Mouse (Mus musculus) hindbrain, postnatal 0 days (tissue): ENCODE results near the gene Rgs19. TPM values are rescaled to one million over a fixed set of nuclear protein-coding genes. Genes with fewer than 3 reads are reported as not detected.

Source experiments
- ATAC-seq: fragments of 200-750 bp; cut with Nextera tagmentation; 2 replicates; pipeline ENCODE4 v1.8.0; 2017; ENCODE audit warnings: mild to moderate bottlenecking, moderate TSS enrichment, moderate library complexity
- DNase-seq: peaks from one replicate; pipeline ENCODE4 v3.0.0-alpha.2; 2015; ENCODE audit warnings: low spot score
- H3K27ac ChIP-seq: fragments of 300-500 bp; sonication (generic); 2 replicates; pipeline ENCODE4 v1.5.1; 2014; ENCODE audit warnings: mild to moderate bottlenecking
- H3K27me3 ChIP-seq: fragments of 300-500 bp; sonication (generic); 2 replicates; pipeline ENCODE4 v1.6.1; 2014; ENCODE audit warnings: low read length, mixed read lengths; ENCODE audit not compliant: insufficient read depth
- H3K36me3 ChIP-seq: fragments of 300-500 bp; sonication (generic); 2 replicates; pipeline ENCODE4 v1.6.1; 2014; ENCODE audit warnings: low read length, mixed read lengths; ENCODE audit not compliant: insufficient read depth
- H3K4me1 ChIP-seq: fragments of 300-500 bp; sonication (generic); 2 replicates; pipeline ENCODE4 v1.6.1; 2014; ENCODE audit warnings: antibody characterized with exemption, low read length, mixed read lengths; ENCODE audit not compliant: insufficient read depth
- H3K4me2 ChIP-seq: fragments of 300-500 bp; sonication (generic); 2 replicates; pipeline ENCODE4 v1.6.1; 2014; ENCODE audit warnings: low read depth, mild to moderate bottlenecking, low read length, moderate library complexity, mixed read lengths
- H3K4me3 ChIP-seq: fragments of 300-500 bp; sonication (generic); 2 replicates; pipeline ENCODE4 v1.5.1; 2014; ENCODE audit warnings: low read length
- H3K9ac ChIP-seq: fragments of 300-500 bp; sonication (generic); replicated peaks from 2 replicates; pipeline ENCODE4 v1.6.1; 2014; ENCODE audit warnings: mild to moderate bottlenecking, low read length, moderate library complexity, mixed read lengths
- H3K9me3 ChIP-seq: fragments of 300-500 bp; sonication (generic); 2 replicates; pipeline ENCODE4 v1.6.1; 2016; ENCODE audit warnings: low read length, mixed read lengths
- CTCF ChIP-seq: IDR thresholded peaks from 2 replicates; pipeline ENCODE4 v1.5.1; 2016; ENCODE audit warnings: antibody characterized with exemption, control low read depth, low read depth
- WGBS: fragments of 180-500 bp; shearing (Covaris S2); extraction: QIAGEN DNeasy Blood & Tissue Kit; methylation state at CpG from one replicate; pipeline ENCODE4 v1.1.7; 2014; 5-methylcytosine and 5-hydroxymethylcytosine counted together
- polyA plus RNA-seq: library from polyadenylated mRNA; unstranded; fragments of >200 nt; fragmentation: Nextera tagmentation; extraction: Ambion mirVana; gene quantifications from 2 replicates; pipeline ENCODE4 v1.2.1, GENCODE M21; 2015
- total RNA-seq: library from RNA; depleted of rRNA; stranded (reverse); fragments of >200 nt; gene quantifications from 2 replicates; pipeline ENCODE4 v1.2.3, GENCODE M21; 2014

The Rgs19 gene
- total and polyA plus RNA-seq, 2 experiments from 2014 or later = 56.8 to 57.9 TPM

DNA sequence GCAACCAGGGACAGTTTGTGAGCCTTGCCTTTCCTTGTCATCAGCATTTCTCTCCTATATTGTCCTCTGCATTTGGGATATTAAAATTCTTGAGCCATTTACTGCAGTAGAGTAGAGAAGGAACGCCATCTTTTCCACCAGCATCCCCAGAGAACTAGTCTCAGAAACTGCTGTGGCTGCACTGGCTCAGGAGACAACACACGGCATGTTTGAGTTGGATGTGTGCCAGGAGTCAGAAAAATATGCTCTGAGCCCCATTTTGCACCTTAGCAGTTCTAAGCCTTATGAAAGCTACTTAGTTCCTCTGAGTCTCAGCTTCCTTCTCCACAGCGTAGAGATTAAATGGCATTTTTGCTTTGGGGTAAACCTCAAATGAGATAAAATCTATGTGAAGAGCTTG lies 23.2 kb upstream of the Rgs19 start:
- peak overlapping the region; percentile 46 for H3K4me3 ChIP-seq
- no peaks in the 10 kb centered on the region for H3K27me3 ChIP-seq
- peak overlapping the region; percentile 63 for H3K4me2 ChIP-seq
- H3K36me3 ChIP-seq = 0 out of 2 replicates have a peak, but pooled peaks cover 3% of the 10 kb centered on the region
- H3K9me3 ChIP-seq = no peaks in the 10 kb centered on the region
- no peak overlapping the region for H3K27ac ChIP-seq
- ATAC-seq (no peak), DNase-seq (no peak)
- WGBS = 32% methylated on average over 3 of the region's 3 CpGs
- H3K9ac ChIP-seq = no peak overlapping the region
- no peak for TF ChIP-seq CTCF
- peaks cover 16% of the 10 kb centered on the region; the same call in 1 of the 2 replicates for H3K4me1 ChIP-seq

DNA sequence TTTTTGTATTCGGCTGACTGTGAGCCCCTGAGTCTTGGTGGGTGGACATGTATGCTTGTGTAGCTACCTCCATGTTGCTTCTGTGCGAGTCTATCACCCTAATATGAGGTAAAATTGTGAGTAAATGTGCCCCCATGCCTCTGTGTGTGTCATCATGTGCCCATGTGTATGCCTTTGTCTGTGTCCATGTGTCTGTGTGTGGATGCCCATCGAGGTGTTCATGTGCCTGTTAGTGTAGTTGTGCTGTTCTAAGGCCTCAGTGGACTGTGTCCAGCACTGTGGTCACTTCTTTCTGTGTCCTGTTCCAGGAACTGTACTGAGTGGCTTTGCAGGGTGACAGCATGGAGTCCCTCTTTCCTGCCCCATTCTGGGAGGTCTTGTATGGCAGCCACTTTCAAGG lies 21.6 kb upstream of the Rgs19 start:
- peak overlapping the region; percentile 63 for H3K9ac ChIP-seq

DNA sequence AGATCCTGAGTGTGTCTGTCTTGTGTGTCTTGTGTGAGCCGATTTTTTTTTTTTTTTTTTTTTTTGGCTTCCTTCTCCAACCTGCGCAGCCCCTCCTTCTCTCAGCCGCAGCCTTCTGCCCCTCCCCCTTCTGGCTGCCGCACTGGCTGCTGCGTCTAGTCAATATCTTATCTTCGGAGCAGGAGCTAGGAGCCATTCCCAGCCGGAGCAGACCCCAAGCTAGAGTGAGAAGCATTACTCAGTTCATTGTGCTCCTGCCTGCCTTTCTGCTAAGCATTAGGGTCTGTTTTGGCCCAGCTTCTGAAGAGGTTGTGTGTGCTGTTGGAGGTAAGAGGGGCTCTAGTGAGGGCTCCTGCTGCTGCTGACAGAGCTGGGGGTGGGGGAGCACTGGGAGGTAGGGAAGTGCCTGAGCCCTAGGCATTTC lies 21.1 kb upstream of the Rgs19 start, which contains the start of gene Oprl1:
TSS of gene Oprl1 (plus strand) at position 114 of the 424 bp plus-strand sequence.
- H3K36me3 ChIP-seq = 0 out of 2 replicates have a peak, but pooled peaks cover 3% of the 10 kb centered on the region
- H3K9me3 ChIP-seq = no peaks in the 10 kb centered on the region

More for the DNA sequence above, 21.6 kb upstream of the Rgs19 start:
- Histone ChIP-seq H3K27me3 (no peaks in the 10 kb centered on the region), H3K4me3 (peak overlapping the region; percentile 46), H3K4me1 (peaks cover 16% of the 10 kb centered on the region; the same call in 1 of the 2 replicates), H3K27ac (peak overlapping the region; percentile 88), H3K36me3 (0 out of 2 replicates have a peak, but pooled peaks cover 3% of the 10 kb centered on the region), H3K4me2 (peak overlapping the region; percentile 63), H3K9me3 (no peaks in the 10 kb centered on the region)
- DNase-seq (no peak), ATAC-seq (peak; percentile 27)
- 41% methylated on average over 3 of the region's 3 CpGs for WGBS
- TF ChIP-seq CTCF = no peak

DNA sequence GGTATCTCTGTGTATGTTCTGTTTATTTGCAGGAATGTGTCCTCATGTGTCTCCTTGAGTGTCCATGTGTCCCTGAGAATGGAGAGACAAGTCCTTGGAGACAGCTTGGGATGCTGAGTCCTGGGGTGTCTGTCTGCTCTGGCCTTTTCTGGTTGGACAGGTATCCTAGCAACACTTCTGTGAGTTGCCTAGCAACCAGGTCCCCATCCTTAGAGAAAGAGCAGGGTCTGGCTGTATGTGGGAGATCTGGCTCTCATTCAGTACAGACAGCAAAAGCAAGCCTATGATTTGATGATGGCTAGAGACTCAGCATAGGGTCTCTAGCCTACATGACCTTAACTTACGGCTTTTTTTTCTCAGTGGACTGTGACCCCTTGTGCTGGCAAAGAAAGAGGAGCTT lies 20.0 kb upstream of the Rgs19 start:
- H3K4me3 ChIP-seq = no peak overlapping the region
- no peak for TF ChIP-seq CTCF
- H3K27ac ChIP-seq = peak overlapping the region; percentile 88
- peak overlapping the region; percentile 63 for H3K4me2 ChIP-seq
- no peaks in the 10 kb centered on the region for H3K9me3 ChIP-seq
- DNase-seq (peak; percentile 82), ATAC-seq (peak; percentile 76)
- 0 out of 2 replicates have a peak overlapping the region, but pooled peaks have one; percentile 7 for H3K9ac ChIP-seq
- no peaks in the 10 kb centered on the region for H3K27me3 ChIP-seq
- H3K4me1 ChIP-seq = peaks cover 16% of the 10 kb centered on the region; the same call in 1 of the 2 replicates
- no peaks in the 10 kb centered on the region for H3K36me3 ChIP-seq
- WGBS = 17% methylated on average over 1 of the region's 1 CpGs

More for the DNA sequence above, 21.1 kb upstream of the Rgs19 start, which contains the start of gene Oprl1:
- H3K4me2 ChIP-seq = peak within 1 kb of the TSS; percentile 63
- H3K9ac ChIP-seq = peak within 1 kb of the TSS; percentile 63
- WGBS = 3% methylated on average over 7 of the region's 7 CpGs
- peak within 1 kb of the TSS; percentile 88 for H3K27ac ChIP-seq
- peak; percentile 83 for DNase-seq
- peak; percentile 68 for ATAC-seq
- H3K27me3 ChIP-seq = no peaks in the 10 kb centered on the region
- peaks cover 16% of the 10 kb centered on the region; the same call in 1 of the 2 replicates for H3K4me1 ChIP-seq
- TF ChIP-seq CTCF = no peak
- H3K4me3 ChIP-seq = peak within 1 kb of the TSS; percentile 46

DNA sequence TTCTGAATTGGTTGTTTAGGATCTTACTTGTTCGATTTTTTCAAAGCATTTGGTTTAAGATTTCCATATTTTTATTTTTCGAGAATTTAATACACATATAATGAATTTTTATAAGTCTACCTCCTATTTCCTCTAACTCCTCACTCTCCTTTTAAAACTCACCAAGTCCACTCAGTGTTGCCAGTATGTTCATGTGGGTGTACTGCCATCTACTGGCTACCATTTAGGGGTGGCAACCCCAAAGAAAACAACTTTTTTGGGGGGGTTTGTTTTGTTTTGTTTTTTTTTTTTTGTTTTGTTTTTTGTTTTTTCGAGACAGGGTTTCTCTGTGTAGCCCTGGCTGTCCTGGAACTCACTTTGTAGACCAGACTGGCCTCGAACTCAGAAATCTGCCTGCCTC lies 12.9 kb upstream of the Rgs19 start:
- 48% methylated on average over 4 of the region's 4 CpGs for WGBS
- H3K36me3 ChIP-seq = no peaks in the 10 kb centered on the region
- H3K27ac ChIP-seq = no peak overlapping the region
- TF ChIP-seq CTCF = peak; percentile 58
- no peaks in the 10 kb centered on the region for H3K9me3 ChIP-seq
- H3K9ac ChIP-seq = no peak overlapping the region
- ATAC-seq = no peak
- H3K4me3 ChIP-seq = no peak overlapping the region
- no peaks in the 10 kb centered on the region for H3K4me1 ChIP-seq
- H3K27me3 ChIP-seq = no peaks in the 10 kb centered on the region
- H3K4me2 ChIP-seq = no peak overlapping the region
- peak; percentile 44 for DNase-seq

DNA sequence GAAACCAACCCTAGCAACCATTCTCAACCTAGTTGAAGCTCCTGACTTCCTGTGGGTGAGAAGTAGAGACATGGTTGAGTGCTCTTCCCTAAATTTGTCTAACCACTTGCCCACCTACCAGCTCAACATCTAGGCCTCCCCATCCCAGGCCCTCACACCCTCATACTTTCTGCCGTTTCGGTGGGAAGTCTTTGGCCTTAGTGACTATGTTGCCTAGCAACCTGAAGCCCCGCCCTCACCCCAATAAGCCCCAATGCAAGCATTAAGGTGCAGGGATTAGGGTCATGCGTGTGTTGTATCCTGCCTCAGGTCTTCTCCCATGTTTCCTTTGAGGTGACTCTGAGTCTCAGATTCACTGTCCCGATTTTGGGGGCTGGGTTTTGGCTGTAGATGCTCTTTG lies 4.5 kb upstream of the Rgs19 start, which contains the start of gene Lkaaear1:
TSS of gene Lkaaear1 (minus strand) at position 202 of the 400 bp plus-strand sequence.
- ATAC-seq (no peak), DNase-seq (no peak)
- Histone ChIP-seq H3K4me1 (no peaks in the 10 kb centered on the region; the same call in 1 of the 2 replicates), H3K4me2 (no peak within 1 kb of the TSS), H3K9me3 (no peaks in the 10 kb centered on the region), H3K27me3 (no peaks in the 10 kb centered on the region), H3K9ac (no peak within 1 kb of the TSS), H3K27ac (no peak within 1 kb of the TSS), H3K36me3 (no peaks in the 10 kb centered on the region), H3K4me3 (no peak within 1 kb of the TSS)
- 44% methylated on average over 5 of the region's 5 CpGs for WGBS
- no peak for TF ChIP-seq CTCF

DNA sequence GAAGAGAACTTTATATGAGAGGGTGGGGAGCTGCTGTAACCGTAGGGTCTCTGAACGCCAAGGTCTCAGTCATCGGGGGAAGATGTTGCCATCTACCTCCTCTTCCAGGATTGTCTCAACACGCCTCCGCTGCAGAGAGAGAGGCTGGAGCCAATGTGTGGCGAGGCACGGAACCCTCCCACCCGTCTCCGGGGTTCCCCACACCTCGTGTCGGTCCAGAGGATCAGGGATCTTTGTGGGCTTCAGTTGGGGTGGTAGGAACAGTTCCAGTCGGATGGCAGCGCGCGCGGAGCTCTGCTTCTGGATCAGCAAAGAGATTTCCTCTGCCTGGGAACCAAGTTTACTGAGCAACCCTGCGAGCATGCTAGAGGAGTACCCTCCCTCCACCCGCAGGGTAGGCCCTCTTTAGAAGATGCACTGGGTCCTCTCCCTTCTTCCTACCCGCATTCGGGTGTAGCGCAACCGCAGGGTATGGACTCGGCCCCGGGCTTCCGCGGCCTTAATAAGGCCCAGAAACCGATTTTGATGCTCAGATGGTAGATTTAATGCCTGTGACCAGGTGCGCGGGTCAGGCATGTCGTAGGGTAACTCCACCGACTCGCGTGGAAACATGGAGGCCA lies 3.1 kb upstream of the Rgs19 start:
- no peak for DNase-seq
- no peak for ATAC-seq

More for the DNA sequence above, 3.1 kb upstream of the Rgs19 start:
- no peak overlapping the region for H3K4me2 ChIP-seq
- H3K9ac ChIP-seq = no peak overlapping the region
- no peaks in the 10 kb centered on the region for H3K36me3 ChIP-seq
- WGBS = 80% methylated on average over 33 of the region's 33 CpGs
- H3K4me3 ChIP-seq = no peak overlapping the region
- H3K27ac ChIP-seq = no peak overlapping the region
- H3K4me1 ChIP-seq = no peaks in the 10 kb centered on the region; the same call in 1 of the 2 replicates
- no peaks in the 10 kb centered on the region for H3K27me3 ChIP-seq
- no peaks in the 10 kb centered on the region for H3K9me3 ChIP-seq
- TF ChIP-seq CTCF = no peak
